Mouse (Mus musculus): ENCODE measurements at regions not wholly inside any gene's neighbourhood (a gene's known extent, or its start where the extent isn't known, plus 50 kb on each side); places are given as distances from the start of the nearest gene placed in this dataset.

DNA sequence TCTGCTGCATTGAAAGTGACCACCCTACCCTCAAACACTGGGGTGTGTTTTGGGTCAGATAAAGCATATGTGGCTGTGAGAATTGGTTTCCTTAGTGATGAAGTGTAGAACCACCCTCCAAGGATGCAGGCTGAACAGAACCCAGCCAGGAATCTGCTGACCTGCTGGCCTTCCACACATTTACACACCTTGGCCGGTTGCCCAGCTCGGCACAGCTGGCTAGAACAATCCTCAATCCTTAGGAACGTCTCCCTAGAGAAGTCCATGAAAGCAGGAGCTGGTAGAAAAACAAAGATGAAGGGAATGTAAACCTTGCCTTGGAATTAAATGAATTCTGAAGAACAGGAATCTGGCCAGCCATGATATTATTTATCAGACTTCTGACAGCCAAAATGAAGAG lies 737.3 kb downstream of the Slc4a3 start:
- H3K4me2 ChIP-seq: no peak overlapping the region
- WGBS: 8% methylated on average over 3 of the region's 3 CpGs
- no peak overlapping the region for H3K4me3 ChIP-seq
- H3K27me3 ChIP-seq: no peaks in the 10 kb centered on the region
- peaks cover 6% of the 10 kb centered on the region for H3K4me1 ChIP-seq
- H3K36me3 ChIP-seq: no peaks in the 10 kb centered on the region
- ATAC-seq (ENCODE audit: borderline replicate concordance, extremely low read depth, low FRiP score, low TSS enrichment): peak; percentile 70; the same call in 1 of the 2 replicates
- no peaks in the 10 kb centered on the region for H3K9me3 ChIP-seq
- no peak overlapping the region for H3K9ac ChIP-seq
- peak overlapping the region; percentile 4; the same call in 1 of the 2 replicates for H3K27ac ChIP-seq

GRCm38 (mm10) chr1:76322943-76323559 lies 777.0 kb downstream of the Slc4a3 start:
- Histone ChIP-seq H3K4me2 (no peak overlapping the region), H3K4me3 (no peak overlapping the region), H3K9me3 (no peaks in the 10 kb centered on the region), H3K27me3 (no peaks in the 10 kb centered on the region), H3K4me1 (peaks cover 2% of the 10 kb centered on the region; the same call in 1 of the 2 replicates), H3K9ac (no peak overlapping the region), H3K36me3 (no peaks in the 10 kb centered on the region), H3K27ac (no peak overlapping the region)
- no peak for ATAC-seq (ENCODE audit: borderline replicate concordance, extremely low read depth, low FRiP score, low TSS enrichment)
- WGBS: 64% methylated on average over 4 of the region's 4 CpGs

- Histone ChIP-seq H3K9ac (no peak overlapping the region), H3K4me1 (peaks cover 2% of the 10 kb centered on the region; the same call in 1 of the 2 replicates), H3K27me3 (no peaks in the 10 kb centered on the region), H3K27ac (no peak overlapping the region), H3K36me3 (no peaks in the 10 kb centered on the region), H3K4me3 (no peak overlapping the region), H3K4me2 (no peak overlapping the region), H3K9me3 (no peaks in the 10 kb centered on the region)
- 60% methylated on average over 4 of the region's 4 CpGs for WGBS
- no peak for ATAC-seq (ENCODE audit: borderline replicate concordance, extremely low read depth, low FRiP score, low TSS enrichment)
These were observed 777.5 kb downstream of the Slc4a3 start for GRCm38 (mm10) chr1:76323592-76323991.

GRCm38 (mm10) chr1:76336011-76336410 lies 789.9 kb downstream of the Slc4a3 start:
- Histone ChIP-seq H3K9ac (no peak overlapping the region), H3K4me1 (no peaks in the 10 kb centered on the region), H3K4me3 (no peak overlapping the region), H3K36me3 (no peaks in the 10 kb centered on the region), H3K4me2 (no peak overlapping the region), H3K27me3 (no peaks in the 10 kb centered on the region), H3K27ac (no peak overlapping the region), H3K9me3 (no peaks in the 10 kb centered on the region)
- ATAC-seq (ENCODE audit: borderline replicate concordance, extremely low read depth, low FRiP score, low TSS enrichment): no peak

DNA sequence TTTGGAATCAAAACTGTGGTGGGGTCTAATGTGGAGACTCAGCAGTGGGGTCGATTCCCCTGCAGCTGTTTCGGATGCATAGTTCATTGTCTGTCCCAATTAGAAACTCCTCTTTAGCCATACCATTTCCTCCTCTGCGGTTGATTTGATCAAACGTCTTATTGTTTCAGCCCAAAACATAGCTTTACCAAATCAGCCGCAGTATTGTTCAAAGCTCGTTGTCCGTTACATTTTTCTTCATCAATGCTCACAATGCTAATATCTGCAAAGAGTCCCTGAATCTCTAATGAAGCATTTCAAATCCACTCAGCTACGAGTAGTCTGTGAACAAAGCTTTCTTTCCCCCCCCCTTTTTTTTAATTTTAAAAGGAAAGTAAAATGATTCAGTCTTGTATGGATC lies 816.0 kb downstream of the Slc4a3 start:
- no peaks in the 10 kb centered on the region for H3K4me1 ChIP-seq
- no peak overlapping the region for H3K4me3 ChIP-seq
- no peak overlapping the region for H3K9ac ChIP-seq
- no peaks in the 10 kb centered on the region for H3K36me3 ChIP-seq
- no peak overlapping the region for H3K4me2 ChIP-seq
- no peaks in the 10 kb centered on the region for H3K27me3 ChIP-seq
- no peak overlapping the region for H3K27ac ChIP-seq
- WGBS: 90% methylated on average over 8 of the region's 8 CpGs
- no peaks in the 10 kb centered on the region for H3K9me3 ChIP-seq
- ATAC-seq (ENCODE audit: borderline replicate concordance, extremely low read depth, low FRiP score, low TSS enrichment): no peak

DNA sequence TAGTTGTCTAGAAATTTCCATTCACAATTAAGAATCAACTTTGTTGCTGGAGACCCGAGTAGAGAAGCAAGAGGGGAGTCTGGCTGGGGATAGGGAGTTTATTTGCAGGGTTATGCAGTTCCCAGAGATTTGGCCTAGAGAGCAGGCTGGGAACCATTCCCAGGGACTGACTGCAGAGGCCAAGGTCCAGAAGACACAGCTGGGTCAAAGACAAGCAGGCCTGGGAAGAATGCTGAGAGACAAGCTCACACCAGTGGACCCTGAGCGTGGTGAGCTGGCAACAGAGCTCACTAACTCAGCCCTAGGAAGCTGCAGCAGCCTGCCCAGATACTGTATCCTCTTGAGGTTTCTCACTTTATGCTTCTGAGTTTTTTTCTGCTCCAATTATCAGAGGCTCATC lies 827.9 kb downstream of the Slc4a3 start:
- no peak overlapping the region for H3K9ac ChIP-seq
- H3K27me3 ChIP-seq: no peaks in the 10 kb centered on the region
- no peaks in the 10 kb centered on the region for H3K9me3 ChIP-seq
- H3K4me1 ChIP-seq: no peaks in the 10 kb centered on the region
- H3K27ac ChIP-seq: no peak overlapping the region
- H3K36me3 ChIP-seq: no peaks in the 10 kb centered on the region
- 52% methylated on average over 2 of the region's 2 CpGs for WGBS
- H3K4me2 ChIP-seq: no peak overlapping the region
- no peak for ATAC-seq (ENCODE audit: borderline replicate concordance, extremely low read depth, low FRiP score, low TSS enrichment)
- no peak overlapping the region for H3K4me3 ChIP-seq

DNA sequence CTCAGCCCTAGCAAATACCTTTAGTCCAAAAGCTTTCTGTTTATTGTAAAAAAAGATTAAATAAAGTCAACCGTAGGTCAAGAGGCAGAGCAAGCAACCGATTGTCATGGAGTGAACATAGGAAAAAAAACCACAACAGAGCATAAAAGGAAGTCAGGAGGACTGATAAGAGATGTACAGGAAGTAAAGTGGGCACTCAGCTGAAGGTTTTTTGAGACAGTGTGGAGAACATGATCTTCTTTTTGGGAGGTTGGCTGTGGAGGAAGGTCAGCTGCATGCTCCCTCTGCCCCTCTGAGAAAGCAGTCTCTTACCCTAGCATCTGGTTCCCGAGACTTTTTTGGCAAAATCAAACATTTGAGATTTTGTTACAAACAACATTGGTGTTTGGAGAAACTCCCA lies 832.1 kb downstream of the Slc4a3 start:
- H3K27ac ChIP-seq: no peak overlapping the region
- no peaks in the 10 kb centered on the region for H3K36me3 ChIP-seq
- no peak overlapping the region for H3K4me2 ChIP-seq
- H3K4me1 ChIP-seq: no peaks in the 10 kb centered on the region
- no peaks in the 10 kb centered on the region for H3K27me3 ChIP-seq
- ATAC-seq (ENCODE audit: borderline replicate concordance, extremely low read depth, low FRiP score, low TSS enrichment): no peak
- 34% methylated on average over 3 of the region's 3 CpGs for WGBS
- H3K4me3 ChIP-seq: no peak overlapping the region
- no peaks in the 10 kb centered on the region for H3K9me3 ChIP-seq
- H3K9ac ChIP-seq: no peak overlapping the region

GRCm38 (mm10) chr1:76392536-76392935 lies 846.5 kb downstream of the Slc4a3 start:
- Histone ChIP-seq H3K9ac (no peak overlapping the region), H3K4me3 (no peak overlapping the region), H3K36me3 (no peaks in the 10 kb centered on the region), H3K9me3 (no peaks in the 10 kb centered on the region), H3K27me3 (no peaks in the 10 kb centered on the region; the same call in 1 of the 2 replicates), H3K27ac (no peak overlapping the region), H3K4me2 (no peak overlapping the region), H3K4me1 (0 out of 2 replicates have a peak, but pooled peaks cover 7% of the 10 kb centered on the region)
- no peak for ATAC-seq (ENCODE audit: borderline replicate concordance, extremely low read depth, low FRiP score, low TSS enrichment)
- 59% methylated on average over 6 of the region's 6 CpGs for WGBS

DNA sequence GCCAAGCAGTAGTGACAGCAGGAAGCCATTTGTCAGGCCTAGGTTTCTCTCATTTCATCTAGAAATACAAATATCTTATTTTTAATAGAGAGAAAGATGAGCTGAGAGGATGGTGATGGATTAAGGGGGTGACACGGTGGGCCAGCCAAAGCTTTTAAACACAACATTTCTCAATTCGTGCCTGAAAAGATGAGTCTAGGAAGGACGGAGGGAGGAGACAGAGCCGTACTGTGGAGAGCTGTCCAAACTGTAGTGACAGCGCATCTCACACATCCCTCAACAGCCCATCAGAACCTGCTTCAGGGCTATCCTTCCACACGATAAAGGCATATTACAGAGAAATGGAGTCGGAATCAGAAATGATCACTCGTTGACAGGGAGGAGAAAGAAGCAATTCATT lies 848.0 kb downstream of the Slc4a3 start:
- Histone ChIP-seq H3K4me2 (no peak overlapping the region), H3K27ac (no peak overlapping the region), H3K9me3 (no peaks in the 10 kb centered on the region), H3K4me1 (0 out of 2 replicates have a peak, but pooled peaks cover 7% of the 10 kb centered on the region), H3K36me3 (no peaks in the 10 kb centered on the region), H3K9ac (no peak overlapping the region), H3K27me3 (no peaks in the 10 kb centered on the region; the same call in 1 of the 2 replicates), H3K4me3 (no peak overlapping the region)
- peak; percentile 76 for ATAC-seq (ENCODE audit: borderline replicate concordance, extremely low read depth, low FRiP score, low TSS enrichment)
- 31% methylated on average over 8 of the region's 8 CpGs for WGBS

DNA sequence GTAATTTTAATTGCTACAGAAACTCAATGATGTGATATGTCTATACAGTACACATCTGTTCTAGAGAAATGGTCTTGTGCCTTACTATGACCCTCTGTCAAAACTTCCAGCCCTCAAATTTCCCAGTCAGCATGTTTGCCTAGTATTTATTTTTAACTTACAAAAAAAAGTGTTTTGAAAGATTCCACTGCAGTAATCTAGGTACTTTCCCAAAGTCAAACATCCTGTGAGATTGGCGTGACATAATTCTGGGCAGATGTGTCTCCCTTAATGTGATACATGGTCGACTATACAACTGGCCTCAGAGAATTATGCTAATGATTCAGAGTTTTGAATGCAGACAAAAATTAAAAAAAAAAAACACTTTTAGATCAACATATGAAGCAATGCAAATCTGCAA lies 856.8 kb downstream of the Slc4a3 start:
- no peak overlapping the region for H3K4me3 ChIP-seq
- no peak for ATAC-seq (ENCODE audit: borderline replicate concordance, extremely low read depth, low FRiP score, low TSS enrichment)
- H3K9me3 ChIP-seq: no peaks in the 10 kb centered on the region
- no peak overlapping the region for H3K27ac ChIP-seq
- no peaks in the 10 kb centered on the region for H3K27me3 ChIP-seq
- no peaks in the 10 kb centered on the region for H3K4me1 ChIP-seq
- H3K9ac ChIP-seq: no peak overlapping the region
- WGBS: 61% methylated on average over 2 of the region's 2 CpGs
- H3K4me2 ChIP-seq: no peak overlapping the region
- H3K36me3 ChIP-seq: no peaks in the 10 kb centered on the region

GRCm38 (mm10) chr1:76404003-76404402 lies 857.9 kb downstream of the Slc4a3 start:
- Histone ChIP-seq H3K36me3 (no peaks in the 10 kb centered on the region), H3K4me1 (no peaks in the 10 kb centered on the region), H3K4me2 (no peak overlapping the region), H3K4me3 (no peak overlapping the region), H3K9me3 (no peaks in the 10 kb centered on the region), H3K27me3 (no peaks in the 10 kb centered on the region), H3K9ac (no peak overlapping the region), H3K27ac (no peak overlapping the region)
- WGBS: 62% methylated on average over 4 of the region's 4 CpGs
- ATAC-seq (ENCODE audit: borderline replicate concordance, extremely low read depth, low FRiP score, low TSS enrichment): no peak

GRCm38 (mm10) chr1:76410813-76411212 lies 864.7 kb downstream of the Slc4a3 start:
- Histone ChIP-seq H3K36me3 (no peaks in the 10 kb centered on the region), H3K9ac (no peak overlapping the region), H3K4me2 (no peak overlapping the region), H3K27me3 (no peaks in the 10 kb centered on the region), H3K27ac (no peak overlapping the region), H3K9me3 (no peaks in the 10 kb centered on the region), H3K4me3 (no peak overlapping the region), H3K4me1 (no peaks in the 10 kb centered on the region)
- 89% methylated on average over 4 of the region's 4 CpGs for WGBS
- no peak for ATAC-seq (ENCODE audit: borderline replicate concordance, extremely low read depth, low FRiP score, low TSS enrichment)

- Histone ChIP-seq H3K4me3 (no peak overlapping the region), H3K4me1 (no peaks in the 10 kb centered on the region), H3K27me3 (no peaks in the 10 kb centered on the region), H3K27ac (no peak overlapping the region), H3K9ac (no peak overlapping the region), H3K36me3 (no peaks in the 10 kb centered on the region), H3K4me2 (no peak overlapping the region), H3K9me3 (no peaks in the 10 kb centered on the region)
- no peak for ATAC-seq (ENCODE audit: borderline replicate concordance, extremely low read depth, low FRiP score, low TSS enrichment)
- WGBS: 88% methylated on average over 9 of the region's 9 CpGs
These were observed 874.5 kb downstream of the Slc4a3 start for GRCm38 (mm10) chr1:76420525-76420924.

All from lung, embryonic 15.5 days (tissue).